Mouse (Mus musculus) liver, embryonic 14 days (tissue): ENCODE results near the gene Ankrd34c. TPM values are rescaled to one million over a fixed set of nuclear protein-coding genes. Genes with fewer than 3 reads are reported as not detected.

Experiments
- polyA plus RNA-seq: library from polyadenylated mRNA; depleted of rRNA; stranded (reverse); fragments of >200 nt; gene quantifications from 2 replicates; pipeline ENCODE4 v1.2.3, GENCODE M21; 2012; rRNA removed

Gene Ankrd34c
- polyA plus RNA-seq, result not detected in 2 replicates

GRCm38 (mm10) chr9:89738295-89738694 is at the start of gene Ankrd34c:
TSS of gene Ankrd34c (minus strand) at chr9:89738475.

GRCm38 (mm10) chr9:89704265-89705196 is 33.7 kb downstream of the Ankrd34c start, which contains the start of gene Tmed3:
TSS of gene Tmed3 (minus strand) at chr9:89705068.

Other genes with a start within 250 kb of the Ankrd34c start
- under 0.01 TPM in 1 of 2 replicates, not detected in the other for gene Minar1, start 115.3 kb downstream of the Ankrd34c start, polyA plus RNA-seq
- gene Tmed3, start 33.4 kb downstream of the Ankrd34c start, polyA plus RNA-seq, result 19.1 and 22.3 TPM in 2 replicates
- under 0.01 and 0.01 TPM in 2 replicates for gene Rasgrf1, start 171.4 kb upstream of the Ankrd34c start, polyA plus RNA-seq